In the genomic region with DNA sequence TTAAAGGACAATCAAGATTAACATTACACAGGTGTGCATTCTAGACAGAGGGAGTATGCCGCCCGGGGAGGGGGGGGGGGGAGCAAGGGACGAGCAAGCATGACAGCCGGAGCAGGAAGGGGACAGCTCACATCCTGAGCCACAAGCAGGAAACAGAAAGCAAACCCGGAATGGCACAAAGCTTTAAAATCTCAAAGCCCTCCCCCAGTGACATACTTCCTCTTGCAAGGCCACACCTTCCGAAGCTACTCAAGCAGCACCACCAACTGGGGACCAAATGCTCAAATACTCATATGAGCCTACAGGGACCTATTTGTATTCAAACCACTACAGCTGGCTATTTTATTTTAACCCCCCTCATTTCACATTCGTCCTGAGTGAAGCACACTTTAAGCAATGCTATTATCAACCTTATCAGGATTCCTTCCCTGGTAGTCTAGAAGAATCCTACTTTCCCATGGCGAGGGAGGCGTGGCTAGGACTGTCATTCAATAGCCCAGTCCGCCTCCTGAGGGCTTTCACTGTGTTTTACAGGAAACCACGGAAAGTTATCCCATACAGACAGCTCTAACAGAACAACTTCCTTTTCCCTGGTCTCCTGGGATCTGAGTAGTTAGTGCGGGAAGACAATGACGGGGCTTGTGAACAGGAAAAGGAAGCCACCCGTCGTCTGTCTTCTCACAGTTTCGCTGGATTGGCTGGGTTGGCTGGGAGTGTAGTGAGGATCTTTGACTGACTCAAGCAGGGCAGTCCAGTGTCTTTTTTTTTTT, we compare ENCODE assay signal across 8 mouse cellular contexts.
DNase-seq lines count a peak whose midpoint lies in the region; ATAC-seq and TF ChIP-seq lines count a peak whose summit lies in the region.
"Had no signal": no experiment of that assay in that cellular context is flagged by ENCODE, and none has a peak within 500 bp of the region (broad histone marks: within the 10 kb centered on the region; RNA-seq: fewer than 3 reads in every experiment).

No protein-coding gene starts in this region.

- H3K9ac ChIP-seq in intestine, postnatal 0 days (ENCODE audit: low read depth, low read length): no peak overlapping the region
- H3K9ac ChIP-seq in midbrain, embryonic 16.5 days (ENCODE audit: low read depth, low read length): no peak overlapping the region

- no peaks in the 10 kb centered on the region for H3K4me1 ChIP-seq in brown adipose tissue, adult 24 weeks (ENCODE audit: control insufficient read depth, insufficient read depth, insufficient read length, low read length)
- H3K4me1 ChIP-seq in intestine, postnatal 0 days (replicated peaks; ENCODE audit: control insufficient read depth, insufficient read depth, low read length): 0 out of 2 replicates have a peak, but pooled peaks cover 4% of the 10 kb centered on the region
- H3K4me1 ChIP-seq in cerebellum, adult 2 months (ENCODE audit: control insufficient read depth, insufficient read depth, low read length): peaks cover 3% of the 10 kb centered on the region
- 0 out of 2 replicates have a peak, but pooled peaks cover 5% of the 10 kb centered on the region for H3K4me1 ChIP-seq in midbrain, embryonic 16.5 days (ENCODE audit: control insufficient read depth, insufficient read depth, low read length)

- H3K36me3 ChIP-seq in intestine, postnatal 0 days (ENCODE audit: control insufficient read depth, insufficient read depth): no peaks in the 10 kb centered on the region
- no peaks in the 10 kb centered on the region for H3K36me3 ChIP-seq in midbrain, embryonic 16.5 days (ENCODE audit: control insufficient read depth, insufficient read depth, low read length)

- H3K27ac ChIP-seq in brown adipose tissue, adult 24 weeks (replicated peaks; ENCODE audit: low read depth, low read length): peak overlapping the region; percentile 65
- H3K27ac ChIP-seq in intestine, postnatal 0 days (ENCODE audit: low read depth, low read length): no peak overlapping the region
- H3K27ac ChIP-seq in cerebellum, adult 2 months (ENCODE audit: insufficient read depth, low read length): no peak overlapping the region
- H3K27ac ChIP-seq in midbrain, embryonic 16.5 days (ENCODE audit: low read length): no peak overlapping the region

- peak overlapping the region; percentile 32 for H3K4me3 ChIP-seq in brown adipose tissue, adult 24 weeks (ENCODE audit: insufficient read depth, low read depth, low read length)
- H3K4me3 ChIP-seq in intestine, postnatal 0 days (ENCODE audit: low read depth, low read length): no peak overlapping the region
- no peak overlapping the region for H3K4me3 ChIP-seq in cerebellum, adult 2 months (replicated peaks; ENCODE audit: insufficient read depth, low read depth, low read length)
- no peak overlapping the region for H3K4me3 ChIP-seq in midbrain, embryonic 16.5 days (ENCODE audit: low read depth, low read length)

- no peaks in the 10 kb centered on the region for H3K9me3 ChIP-seq in intestine, postnatal 0 days (ENCODE audit: control insufficient read depth)
- H3K9me3 ChIP-seq in midbrain, embryonic 16.5 days (replicated peaks; ENCODE audit: control insufficient read depth, low read length, poor library complexity, severe bottlenecking): no peaks in the 10 kb centered on the region

- H3K4me2 ChIP-seq in intestine, postnatal 0 days (replicated peaks; ENCODE audit: low read depth): no peak overlapping the region; the same call in 1 of the 2 replicates
- H3K4me2 ChIP-seq in midbrain, embryonic 16.5 days (ENCODE audit: low read length): no peak overlapping the region

- DNase-seq in heart, adult 11 months: peak; percentile 98
- DNase-seq in lung, postnatal 14 days: peak; percentile 42
- DNase-seq in spleen, postnatal 4 days (ENCODE audit: low spot score in 2 of 2): no peak
- DNase-seq in cerebellum, adult 2 months: no peak
- DNase-seq: right cerebral cortex, postnatal 14 days had no signal

- TF ChIP-seq CTCF in intestine, postnatal 0 days (IDR thresholded peaks at IDR 0.05; ENCODE audit: low read depth): no peak
- TF ChIP-seq CTCF in cerebellum, adult 2 months (IDR thresholded peaks at IDR 0.05; ENCODE audit: borderline replicate concordance, insufficient read depth, low read depth, low read length): no peak

- no peak for TF ChIP-seq POLR2A in cerebellum, adult 2 months (IDR thresholded peaks at IDR 0.05; ENCODE audit: borderline replicate concordance, insufficient read depth, low read length)

- ATAC-seq in intestine, postnatal 0 days: 0 out of 2 replicates have a peak, but pooled peaks have one; percentile 42
- ATAC-seq in midbrain, embryonic 16.5 days: no peak

- H3K27me3 ChIP-seq in intestine, postnatal 0 days (replicated peaks; ENCODE audit: control insufficient read depth, insufficient read depth, low read length): no peaks in the 10 kb centered on the region
- H3K27me3 ChIP-seq in cerebellum, adult 2 months (ENCODE audit: control insufficient read depth, insufficient read depth, low read length): no peaks in the 10 kb centered on the region; the same call in 1 of the 2 replicates
- H3K27me3 ChIP-seq in midbrain, embryonic 16.5 days (ENCODE audit: control insufficient read depth, insufficient read depth, low read depth, low read length): no peaks in the 10 kb centered on the region

- 58% methylated on average over 16 of the region's 16 CpGs for WGBS in intestine, postnatal 0 days
- 80% methylated on average over 16 of the region's 16 CpGs for WGBS in cerebellum, adult 2 months
- whole genome bisulfite sequencing in midbrain, embryonic 16.5 days: 75% methylated on average over 16 of the region's 16 CpGs

Comparison
In these comparisons a context has a peak if more than half of its experiments do, and no peak if none do; other contexts are left out.
1. DNase-seq: peak in heart, adult 11 months (single experiment) and lung, postnatal 14 days (single experiment); none in spleen, postnatal 4 days (0 of 2) and cerebellum, adult 2 months (0 of 2).